Mouse (Mus musculus) testis, adult 2 months (tissue): Measurements from ENCODE around the gene Cog1.

ENCODE experiments used
- CTCF ChIP-seq: fragments of 200-500 bp; IDR thresholded peaks from 2 replicates; pipeline ENCODE4 v1.5.1; 2012; ENCODE audit warnings: low read depth, mild to moderate bottlenecking, inconsistent platforms, low read length, moderate library complexity; ENCODE audit not compliant: control insufficient read depth, insufficient read depth, insufficient replicate concordance
- POLR2A ChIP-seq: fragments of 200-500 bp; IDR thresholded peaks from 2 replicates; pipeline ENCODE4 v1.6.1; 2012; ENCODE audit warnings: low read depth, mild to moderate bottlenecking, inconsistent platforms, low read length, moderate library complexity; ENCODE audit not compliant: control insufficient read depth

- TF ChIP-seq CTCF (no peak), POLR2A (no peak)
Observed at GRCm38 (mm10) chr11:113687031-113687430, 38.1 kb downstream of the Cog1 start.
